Mouse (Mus musculus) left cerebral cortex, postnatal 10 days (tissue): ENCODE measurements around the gene Ifitm3. TPM values are rescaled to one million over a fixed set of nuclear protein-coding genes. Genes with fewer than 3 reads are reported as not detected.
"Not testable (repeated sequence)": the region's sequence is repeated elsewhere in the genome, so short reads cannot be mapped to it uniquely, and the experiment has no call there.

ENCODE experiments used
- DNase-seq, 2 experiments: peaks; one replicate each; pipeline ENCODE4 v3.0.0; 2021 to 2022; ENCODE audit warnings: low spot score in 2 of 2, mixed read lengths in 1 of 2; ENCODE audit errors: extremely low spot score in 1 of 2
- intact Hi-C: fragments of 180-260 bp; cut with DNase I; formaldehyde crosslinking; loops from one replicate; pipeline ENCODE4 v1.15.1; 2025
- total RNA-seq, 2 experiments: library from RNA; stranded (reverse); gene quantifications; 2 replicates each; pipeline ENCODE4 v1.2.3; 2021

Ifitm3 gene
- total RNA-seq, 2 experiments from 2014 or later: 7.8 to 8.6 TPM

DNA sequence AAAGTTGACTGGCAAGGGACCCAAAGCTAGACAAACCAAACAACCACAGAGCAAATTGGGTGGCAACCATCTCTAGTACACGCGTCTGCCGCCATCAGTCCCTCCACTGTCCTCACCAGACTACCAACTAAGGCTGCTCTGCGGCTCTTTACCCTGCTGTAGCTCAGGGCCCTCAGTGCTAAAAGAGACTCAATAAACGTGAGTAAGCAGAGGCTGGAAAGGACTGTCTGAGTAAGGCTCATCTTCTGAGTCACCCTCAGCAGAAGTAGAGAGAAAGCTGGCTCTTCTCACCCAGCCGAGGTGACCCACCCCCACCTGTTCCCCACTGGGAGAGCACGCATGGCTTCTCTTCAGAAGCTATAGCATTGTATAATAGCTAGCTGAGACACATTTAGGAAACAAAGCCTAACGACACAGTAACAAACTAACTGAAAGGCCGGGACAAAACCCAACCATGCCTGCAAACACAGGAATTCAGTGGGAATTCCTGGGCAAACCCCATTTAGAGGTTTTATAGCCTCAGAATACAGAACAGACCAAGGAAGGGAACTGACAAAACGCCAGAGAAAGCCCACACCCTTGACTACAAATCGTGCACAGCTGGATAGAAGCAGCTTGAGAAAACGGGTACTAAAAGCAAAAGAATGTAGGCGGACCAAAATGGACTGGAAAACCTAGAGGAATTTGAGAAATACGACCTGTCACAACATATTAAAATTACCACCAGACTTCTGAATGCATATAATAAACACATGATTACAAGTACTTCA lies 37.0 kb downstream of the Ifitm3 start:
- intact Hi-C loops: no loop called here
- no peak for DNase-seq

DNA sequence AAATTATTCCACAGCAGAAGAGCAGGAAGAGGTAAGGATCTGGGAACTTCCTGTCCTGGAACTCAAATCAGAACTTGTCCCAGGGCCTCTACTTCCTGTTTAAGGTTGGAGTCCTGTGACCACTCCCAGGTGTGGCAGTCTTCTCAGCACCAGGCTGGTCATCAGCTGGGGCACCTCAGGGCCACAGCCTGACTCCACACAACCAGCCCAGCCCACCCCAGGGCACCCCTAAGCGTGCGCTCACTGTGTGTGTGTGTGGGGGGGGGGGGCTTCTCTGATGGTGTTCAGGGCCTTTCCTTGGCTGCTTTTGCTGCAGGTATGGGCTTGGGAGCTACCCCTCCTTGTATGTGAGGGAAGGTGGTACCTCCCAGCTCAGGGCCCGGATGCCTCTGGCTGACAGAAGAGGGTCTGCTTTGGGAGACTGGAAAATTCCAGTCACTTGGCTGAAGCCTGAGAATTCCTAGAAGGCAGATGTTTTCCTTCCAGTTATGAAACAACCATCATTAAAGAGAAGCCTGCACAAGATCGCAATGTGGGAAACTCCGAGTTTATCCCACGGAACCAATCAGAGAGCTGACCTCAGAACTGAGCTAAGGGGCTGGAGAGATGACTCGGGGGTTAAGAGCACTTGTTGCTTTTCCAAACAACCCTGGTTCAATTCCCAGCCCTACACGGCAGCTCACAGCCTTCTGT lies 38.9 kb downstream of the Ifitm3 start:
- DNase-seq: no peak
- intact Hi-C loops: no loop called here

DNA sequence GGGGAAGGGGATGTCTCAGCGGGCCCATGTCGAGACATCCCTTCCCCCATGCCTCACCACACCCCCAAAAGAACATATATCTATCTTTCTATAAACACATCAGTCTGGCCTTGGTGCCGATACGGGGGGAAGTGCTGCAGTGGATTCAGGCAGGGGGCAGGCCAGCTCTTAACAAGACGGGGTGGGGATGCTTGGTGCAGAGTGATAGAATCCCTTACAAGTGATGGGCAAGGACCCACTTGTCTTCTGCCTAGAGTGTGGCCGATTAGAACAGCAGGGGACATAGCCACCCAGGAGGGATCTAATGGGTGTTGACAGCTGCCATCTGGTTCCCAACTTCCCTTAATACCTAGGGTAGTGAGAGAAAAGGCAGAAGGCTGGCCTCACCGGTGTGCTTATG lies 39.6 kb downstream of the Ifitm3 start:
- intact Hi-C loops: no loop called here
- DNase-seq: no peak

- DNase-seq, intact Hi-C loops: not testable (repeated sequence)
These were observed 41.9 kb downstream of the Ifitm3 start for GRCm38 (mm10) chr7:140968710-140969109.

DNA sequence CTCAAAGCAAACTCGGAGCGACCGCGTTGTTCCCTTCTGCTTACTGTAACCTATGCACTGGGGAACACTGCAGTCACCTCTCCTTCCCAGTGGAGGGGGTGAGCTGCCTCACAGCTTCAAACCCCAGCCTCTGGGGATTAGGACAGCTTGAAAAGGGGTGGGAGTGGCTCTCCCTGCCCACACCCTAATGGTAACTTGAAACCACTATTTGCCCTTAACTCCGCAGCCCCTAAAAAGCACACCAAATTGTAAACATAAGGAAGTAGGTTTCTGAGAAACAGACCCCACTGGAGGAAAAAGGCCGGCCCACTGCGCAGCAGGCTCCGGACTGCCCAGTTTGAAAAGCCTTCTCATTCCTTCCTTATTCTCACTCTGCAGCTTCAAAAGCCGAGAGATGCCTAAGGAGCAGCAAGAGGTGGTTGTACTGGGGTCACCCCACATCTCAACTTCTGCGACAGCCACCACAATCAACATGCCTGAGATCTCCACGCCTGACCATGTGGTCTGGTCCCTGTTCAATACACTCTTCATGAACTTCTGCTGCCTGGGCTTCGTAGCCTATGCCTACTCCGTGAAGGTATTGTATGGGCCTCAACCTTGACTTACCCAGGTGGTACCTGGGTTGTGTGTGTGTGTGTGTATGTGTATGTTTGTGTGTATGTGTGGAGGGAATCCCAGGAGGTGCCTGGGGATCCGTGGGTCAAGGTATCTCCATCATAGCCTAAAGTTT lies 42.5 kb downstream of the Ifitm3 start:
- no peak for DNase-seq
- intact Hi-C loops: no loop called here

DNA sequence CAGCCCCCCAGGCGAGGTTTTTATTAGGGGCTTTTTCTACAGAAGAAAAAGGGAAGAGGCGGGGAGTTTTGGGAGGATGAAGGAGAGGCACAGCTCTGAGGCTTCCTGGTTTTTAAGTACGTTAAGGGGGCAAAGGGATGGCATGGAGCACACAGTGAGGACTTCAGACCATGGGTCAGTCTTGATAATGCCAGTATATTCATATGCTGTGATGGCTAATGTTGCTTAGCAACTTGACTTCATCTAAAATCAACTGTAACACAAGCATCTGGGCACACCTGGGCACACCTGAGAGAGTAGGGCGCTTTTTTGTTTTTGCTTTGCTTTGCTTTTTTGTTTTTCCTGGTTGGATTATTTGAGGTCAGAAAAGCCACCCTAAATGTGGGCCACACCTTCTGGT lies 43.6 kb downstream of the Ifitm3 start, which contains the start of gene Ifitm1:
Gene Ifitm1, plus strand, starts transcription at position 301 of the 400 bp plus-strand sequence.
- intact Hi-C loops: no loop called here
- DNase-seq: no peak

GRCm38 (mm10) chr7:140962733-140963132 lies 47.8 kb downstream of the Ifitm3 start:
- intact Hi-C loops: no loop called here
- DNase-seq: no peak

DNA sequence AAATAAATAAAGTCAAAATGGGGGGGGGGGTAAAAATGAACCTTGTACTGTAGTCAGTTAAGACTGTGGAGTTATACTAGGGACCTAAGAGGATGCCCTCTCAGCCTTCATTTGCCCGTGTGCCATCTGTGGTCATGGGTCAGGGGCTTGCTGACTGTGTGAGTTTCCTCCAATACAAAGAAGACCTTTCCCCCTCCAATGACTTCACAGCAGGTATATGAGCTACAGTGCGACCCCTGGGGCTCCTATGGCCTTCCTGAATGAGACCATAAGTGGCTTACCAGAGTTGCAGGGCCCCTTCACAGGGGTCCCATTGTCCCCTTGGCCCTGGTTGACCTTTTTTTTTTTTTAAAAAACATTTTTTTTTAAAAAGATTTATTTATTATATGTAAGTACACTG lies 49.2 kb downstream of the Ifitm3 start:
- intact Hi-C loops: no loop called here
- no peak for DNase-seq

GRCm38 (mm10) chr7:140960026-140960425 lies 50.5 kb downstream of the Ifitm3 start:
- no peak for DNase-seq
- intact Hi-C loops: no loop called here

Other genes with a start within 250 kb of the Ifitm3 start
- not detected for gene Cyp2e1, start 247.0 kb downstream of the Ifitm3 start, total RNA-seq
- gene Syce1, start 222.9 kb downstream of the Ifitm3 start, total RNA-seq: under 1 TPM in 1 of 2 experiments, not detected in 1; 0.54 TPM
- 10 to 100 TPM; 13.1 to 14.4 TPM for gene Zfp941, start 188.6 kb downstream of the Ifitm3 start, total RNA-seq
- under 1 TPM in 1 of 2 experiments, not detected in 1; 0.69 TPM for gene Urah, start 175.8 kb downstream of the Ifitm3 start, total RNA-seq
- gene Scgb1c1, start 165.2 kb downstream of the Ifitm3 start, total RNA-seq: not detected
- not detected for gene Odf3, start 163.0 kb downstream of the Ifitm3 start, total RNA-seq
- 1 to 10 TPM in 1 of 2 experiments, under 1 TPM in 1; 0.89 to 1.1 TPM for gene Gm45785, start 154.4 kb downstream of the Ifitm3 start, total RNA-seq
- 10 to 100 TPM; 92.0 to 93.3 TPM for gene Ric8a, start 153.8 kb downstream of the Ifitm3 start, total RNA-seq
- 10 to 100 TPM; 24.4 to 25.1 TPM for gene Bet1l, start 153.2 kb downstream of the Ifitm3 start, total RNA-seq
- 100 to 1,000 TPM; 144 to 153 TPM for gene Psmd13, start 128.8 kb downstream of the Ifitm3 start, total RNA-seq
- gene Sirt3, start 128.5 kb downstream of the Ifitm3 start, total RNA-seq: 10 to 100 TPM; 52.5 to 53.0 TPM
- gene Cox8b, start 110.3 kb downstream of the Ifitm3 start, total RNA-seq: not detected
- gene Nlrp6, start 89.9 kb downstream of the Ifitm3 start, total RNA-seq: under 1 TPM; 0.39 to 0.67 TPM
- gene Pgghg, start 69.4 kb downstream of the Ifitm3 start, total RNA-seq: 1 to 10 TPM; 2.4 to 3.9 TPM
- gene Ifitm5, start 60.5 kb downstream of the Ifitm3 start, total RNA-seq: not detected
- not detected for gene Gm45717, start 54.8 kb downstream of the Ifitm3 start, total RNA-seq
- 10 to 100 TPM; 18.0 to 20.0 TPM for gene Ifitm2, start 54.8 kb downstream of the Ifitm3 start, total RNA-seq
- gene Ifitm1, start 43.5 kb downstream of the Ifitm3 start, total RNA-seq: 1 to 10 TPM; 3.2 to 3.3 TPM
- gene Ifitm6, start 7.2 kb upstream of the Ifitm3 start, total RNA-seq: not detected
- not detected for gene Gm17387, start 18.4 kb upstream of the Ifitm3 start, total RNA-seq
- 100 to 1,000 TPM; 107 to 110 TPM for gene B4galnt4, start 50.3 kb upstream of the Ifitm3 start, total RNA-seq
- not detected for gene Pkp3, start 67.4 kb upstream of the Ifitm3 start, total RNA-seq
- 1 to 10 TPM; 2.3 to 2.8 TPM for gene Sigirr, start 89.8 kb upstream of the Ifitm3 start, total RNA-seq
- not detected for gene Ano9, start 107.0 kb upstream of the Ifitm3 start, total RNA-seq
- 10 to 100 TPM; 48.4 to 54.0 TPM for gene Ptdss2, start 111.6 kb upstream of the Ifitm3 start, total RNA-seq
- 10 to 100 TPM; 20.8 TPM for gene Rnh1, start 162.1 kb upstream of the Ifitm3 start, total RNA-seq
- gene Hras, start 183.2 kb upstream of the Ifitm3 start, total RNA-seq: 100 to 1,000 TPM; 246 to 262 TPM
- 1 to 10 TPM; 4.7 to 4.9 TPM for gene Lrrc56, start 183.4 kb upstream of the Ifitm3 start, total RNA-seq
- gene Lmntd2, start 203.3 kb upstream of the Ifitm3 start, total RNA-seq: not detected
- gene Rassf7, start 205.1 kb upstream of the Ifitm3 start, total RNA-seq: under 1 TPM; 0.58 to 0.69 TPM
- gene Phrf1, start 218.0 kb upstream of the Ifitm3 start, total RNA-seq: 10 to 100 TPM; 63.6 to 69.6 TPM